Mouse (Mus musculus) small intestine, adult 2 months (tissue): Measurements from ENCODE around the gene Add1.

Source experiments
- CTCF ChIP-seq: fragments of 200-500 bp; IDR thresholded peaks from 2 replicates; pipeline ENCODE4 v1.5.1; 2012; ENCODE audit warnings: low read depth, mild to moderate bottlenecking, control low read depth, inconsistent platforms, low read length, moderate library complexity, mixed read lengths; ENCODE audit not compliant: insufficient replicate concordance, insufficient read length; ENCODE audit errors: extremely low read depth
- POLR2A ChIP-seq: fragments of 200-500 bp; IDR thresholded peaks from 2 replicates; pipeline ENCODE4 v1.6.1; 2012; ENCODE audit warnings: low read depth, mild to moderate bottlenecking, control low read depth, inconsistent platforms, low read length, moderate library complexity

DNA sequence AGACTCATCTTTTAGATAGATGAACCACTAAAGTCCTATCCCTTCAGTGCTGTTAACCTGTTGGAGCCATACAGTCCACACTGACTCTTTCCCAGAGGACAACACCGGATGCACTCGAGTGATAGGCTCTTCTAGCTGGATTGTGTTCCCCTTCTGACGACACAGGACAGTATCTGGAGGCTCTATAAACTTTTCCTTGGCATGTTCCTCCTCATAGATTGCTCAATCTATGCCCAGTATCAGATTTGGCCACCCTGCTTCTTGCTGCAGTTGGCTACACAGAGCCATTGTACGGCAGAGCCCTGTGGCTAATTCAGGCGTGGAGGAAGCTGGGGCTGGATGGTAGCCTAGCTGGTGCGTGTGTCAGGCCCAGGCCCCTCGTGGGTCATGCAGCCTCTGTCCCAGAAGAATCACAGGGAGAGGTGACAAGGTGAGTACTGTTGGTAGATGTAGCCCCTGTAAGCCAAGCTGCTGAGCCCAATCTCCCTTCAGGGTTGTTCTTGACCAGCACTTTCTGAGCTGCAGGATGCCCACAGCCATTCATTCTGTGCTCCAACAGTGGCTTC is 64.2 kb downstream of the Add1 start:
- no peak for TF ChIP-seq CTCF
- no peak for TF ChIP-seq POLR2A
